Mouse (Mus musculus): ENCODE measurements at regions not wholly inside any gene's neighbourhood (a gene's known extent, or its start where the extent isn't known, plus 50 kb on each side); places are given as distances from the start of the nearest gene placed in this dataset.
"Not testable (repeated sequence)": the region's sequence is repeated elsewhere in the genome, so short reads cannot be mapped to it uniquely, and the experiment has no call there.

DNA sequence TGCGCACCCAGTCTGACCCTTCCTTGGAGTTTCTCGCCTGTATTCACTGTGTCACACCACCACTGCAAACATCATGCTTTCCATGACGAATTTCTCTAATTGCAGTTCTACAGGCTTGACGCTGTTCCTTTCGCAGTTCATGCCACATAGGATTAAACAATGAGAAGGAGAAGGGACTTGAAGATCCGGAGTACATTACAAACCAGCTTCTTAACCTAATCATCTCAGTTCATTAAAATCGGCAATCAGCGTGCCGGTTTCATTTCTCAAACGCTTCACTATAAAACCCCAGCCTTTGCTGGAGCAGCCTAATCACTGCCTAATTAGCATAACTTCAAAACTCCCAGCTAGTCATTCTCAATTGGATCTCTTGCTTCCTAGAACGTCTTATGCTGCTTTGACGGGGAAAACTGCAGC lies 196.5 kb upstream of the Slc7a11 start:
- 83% methylated on average over 12 of the region's 12 CpGs for WGBS
- Histone ChIP-seq H3K4me3 (no peak overlapping the region), H3K9me3 (replicated peaks) (no peaks in the 10 kb centered on the region), H3K4me2 (no peak overlapping the region), H3K27ac (no peak overlapping the region), H3K4me1 (replicated peaks) (no peaks in the 10 kb centered on the region), H3K27me3 (no peaks in the 10 kb centered on the region), H3K9ac (no peak overlapping the region), H3K36me3 (no peaks in the 10 kb centered on the region)
- ATAC-seq (replicated peaks; ENCODE audit: insufficient number of reproducible peaks, insufficient read depth, low FRiP score, low read depth): no peak

DNA sequence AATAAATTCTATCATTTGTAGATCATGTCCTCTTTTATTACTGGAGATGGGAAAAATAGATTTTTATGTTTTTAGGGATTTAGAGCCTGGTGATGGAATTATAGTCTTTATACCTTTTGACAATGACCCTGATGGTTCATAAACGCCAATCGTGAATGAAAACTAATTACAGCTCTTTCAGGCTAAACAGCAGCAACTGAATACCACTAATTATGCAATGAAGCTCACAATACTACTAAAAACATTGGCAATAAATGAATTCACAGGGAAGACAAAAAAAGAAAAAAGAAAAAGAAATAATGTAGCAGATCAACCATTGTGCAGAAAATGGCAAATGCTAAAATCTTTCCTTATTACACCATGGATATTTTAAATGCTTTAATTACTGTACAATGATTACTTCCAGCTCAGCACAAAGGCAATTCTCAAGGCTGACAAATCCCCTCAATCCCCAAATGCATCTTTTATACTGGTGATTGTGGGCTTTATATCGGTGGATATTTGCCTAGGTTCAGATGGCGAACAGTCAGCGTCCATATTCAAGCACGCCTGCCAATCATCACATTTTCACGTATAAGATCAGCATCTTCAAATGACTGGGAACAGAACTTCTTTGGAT lies 191.2 kb upstream of the Slc7a11 start:
- H3K4me2 ChIP-seq: no peak overlapping the region
- no peaks in the 10 kb centered on the region for H3K4me1 ChIP-seq (replicated peaks)
- H3K27me3 ChIP-seq: no peaks in the 10 kb centered on the region
- no peak overlapping the region for H3K27ac ChIP-seq
- ATAC-seq (replicated peaks; ENCODE audit: insufficient number of reproducible peaks, insufficient read depth, low FRiP score, low read depth): no peak
- H3K4me3 ChIP-seq: no peak overlapping the region
- H3K36me3 ChIP-seq: no peaks in the 10 kb centered on the region
- WGBS: 87% methylated on average over 7 of the region's 7 CpGs
- H3K9ac ChIP-seq: no peak overlapping the region
- no peaks in the 10 kb centered on the region for H3K9me3 ChIP-seq (replicated peaks)

DNA sequence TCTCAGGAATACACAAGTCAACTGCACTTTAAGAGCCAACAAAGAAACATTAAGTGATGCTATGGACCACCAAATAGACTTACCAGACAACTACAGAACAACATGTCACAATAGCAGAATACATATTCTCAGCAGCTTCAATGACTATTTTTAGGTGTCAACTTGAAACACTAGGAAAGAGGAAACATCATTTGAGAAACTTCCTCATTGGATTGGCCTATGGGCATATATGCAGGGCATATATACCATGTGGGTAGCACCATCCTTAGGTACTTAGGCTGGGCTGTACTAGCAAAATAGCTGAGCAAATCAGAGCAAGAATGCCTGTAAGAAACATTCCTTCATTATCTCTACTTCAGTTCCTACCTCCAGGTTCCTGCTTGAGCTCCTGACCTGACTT lies 187.9 kb upstream of the Slc7a11 start:
- ATAC-seq (replicated peaks; ENCODE audit: insufficient number of reproducible peaks, insufficient read depth, low FRiP score, low read depth): no peak

DNA sequence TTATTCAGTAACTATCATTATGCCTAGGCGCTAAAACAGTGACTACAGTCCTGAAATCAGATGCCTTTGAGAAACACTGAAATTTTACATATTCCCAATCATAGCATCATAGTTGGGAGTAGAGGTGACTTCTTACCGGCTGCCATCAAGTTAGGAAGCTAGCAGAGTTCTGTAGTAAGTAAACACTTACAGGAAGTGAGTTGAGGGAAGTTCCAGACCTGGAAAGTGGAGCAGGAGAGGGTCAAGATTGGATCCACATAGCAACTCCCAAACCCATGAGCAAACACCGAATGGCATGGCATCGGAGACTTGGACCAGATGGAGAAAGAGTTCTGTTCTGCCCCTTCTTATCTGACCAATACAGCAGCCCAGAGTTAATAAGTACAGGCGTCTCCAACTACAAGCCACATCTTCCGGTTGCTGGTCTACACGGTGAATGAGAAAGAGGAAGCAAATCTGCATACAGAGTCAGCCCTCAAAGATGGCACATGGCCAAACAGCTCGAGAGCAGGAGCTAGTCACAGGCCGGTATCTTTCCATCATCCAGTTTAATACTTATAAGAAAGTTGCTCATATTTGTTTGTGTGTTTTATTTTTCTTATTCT lies 184.8 kb upstream of the Slc7a11 start:
- Histone ChIP-seq H3K4me3 (no peak overlapping the region), H3K27ac (no peak overlapping the region), H3K27me3 (no peaks in the 10 kb centered on the region), H3K9ac (no peak overlapping the region), H3K36me3 (no peaks in the 10 kb centered on the region), H3K4me1 (replicated peaks) (no peaks in the 10 kb centered on the region), H3K4me2 (no peak overlapping the region), H3K9me3 (replicated peaks) (no peaks in the 10 kb centered on the region)
- ATAC-seq (replicated peaks; ENCODE audit: insufficient number of reproducible peaks, insufficient read depth, low FRiP score, low read depth): no peak
- 75% methylated on average over 9 of the region's 9 CpGs for WGBS

More for the DNA sequence above, 187.9 kb upstream of the Slc7a11 start:
- no peak overlapping the region for H3K9ac ChIP-seq
- H3K36me3 ChIP-seq: no peaks in the 10 kb centered on the region
- H3K4me3 ChIP-seq: no peak overlapping the region
- no peak overlapping the region for H3K4me2 ChIP-seq
- no peaks in the 10 kb centered on the region for H3K4me1 ChIP-seq (replicated peaks)
- H3K27me3 ChIP-seq: no peaks in the 10 kb centered on the region
- no peaks in the 10 kb centered on the region for H3K9me3 ChIP-seq (replicated peaks)
- H3K27ac ChIP-seq: no peak overlapping the region

DNA sequence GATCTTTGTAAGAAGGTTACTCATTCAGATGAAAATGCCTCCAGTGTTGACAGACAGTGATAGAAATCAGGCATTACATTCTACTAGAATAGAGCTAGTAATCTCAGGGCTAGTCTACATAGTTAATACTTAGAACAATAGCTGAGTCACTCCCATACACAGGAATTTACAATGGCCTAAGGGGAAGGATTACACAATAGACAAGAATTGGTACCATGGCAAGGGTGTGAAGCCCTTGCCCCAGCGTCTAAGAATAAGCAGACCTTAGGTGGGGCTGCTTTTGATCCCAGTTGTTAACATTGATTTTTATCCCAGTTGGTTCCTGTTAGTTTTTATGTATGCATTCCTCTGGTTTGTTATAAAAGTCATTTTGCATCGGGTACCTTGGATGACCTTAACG lies 177.8 kb upstream of the Slc7a11 start:
- H3K36me3 ChIP-seq; H3K4me3 ChIP-seq; H3K4me2 ChIP-seq; H3K27ac ChIP-seq; H3K27me3 ChIP-seq; H3K4me1 ChIP-seq (replicated peaks); ATAC-seq (replicated peaks; ENCODE audit: insufficient number of reproducible peaks, insufficient read depth, low FRiP score, low read depth); H3K9me3 ChIP-seq (replicated peaks); H3K9ac ChIP-seq: not testable (repeated sequence)
- 74% methylated on average over 3 of the region's 3 CpGs for WGBS

DNA sequence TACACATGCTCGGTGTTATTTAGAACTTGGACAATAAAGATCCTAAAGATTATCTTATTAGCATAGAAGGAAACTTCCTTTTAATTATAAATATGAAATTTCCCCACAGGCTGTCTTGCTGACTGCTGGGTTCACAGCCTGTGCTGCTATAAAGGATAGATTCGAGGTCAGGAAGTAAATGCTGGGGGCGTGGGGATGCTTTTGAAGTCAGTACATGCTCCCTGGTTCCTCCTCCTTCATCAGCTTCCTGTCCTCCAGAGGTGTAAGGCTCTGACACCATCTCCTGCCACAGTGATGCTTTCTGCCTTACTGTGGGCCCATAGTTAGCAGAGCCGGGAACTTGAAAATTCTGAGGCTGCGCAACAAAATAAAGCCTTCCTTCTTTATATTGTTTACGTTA lies 175.6 kb upstream of the Slc7a11 start:
- Histone ChIP-seq H3K27ac (no peak overlapping the region), H3K4me2 (no peak overlapping the region), H3K9me3 (replicated peaks) (no peaks in the 10 kb centered on the region), H3K4me1 (replicated peaks) (no peaks in the 10 kb centered on the region), H3K36me3 (no peaks in the 10 kb centered on the region), H3K4me3 (no peak overlapping the region), H3K9ac (no peak overlapping the region), H3K27me3 (no peaks in the 10 kb centered on the region)
- WGBS: 73% methylated on average over 6 of the region's 6 CpGs
- ATAC-seq (replicated peaks; ENCODE audit: insufficient number of reproducible peaks, insufficient read depth, low FRiP score, low read depth): no peak

DNA sequence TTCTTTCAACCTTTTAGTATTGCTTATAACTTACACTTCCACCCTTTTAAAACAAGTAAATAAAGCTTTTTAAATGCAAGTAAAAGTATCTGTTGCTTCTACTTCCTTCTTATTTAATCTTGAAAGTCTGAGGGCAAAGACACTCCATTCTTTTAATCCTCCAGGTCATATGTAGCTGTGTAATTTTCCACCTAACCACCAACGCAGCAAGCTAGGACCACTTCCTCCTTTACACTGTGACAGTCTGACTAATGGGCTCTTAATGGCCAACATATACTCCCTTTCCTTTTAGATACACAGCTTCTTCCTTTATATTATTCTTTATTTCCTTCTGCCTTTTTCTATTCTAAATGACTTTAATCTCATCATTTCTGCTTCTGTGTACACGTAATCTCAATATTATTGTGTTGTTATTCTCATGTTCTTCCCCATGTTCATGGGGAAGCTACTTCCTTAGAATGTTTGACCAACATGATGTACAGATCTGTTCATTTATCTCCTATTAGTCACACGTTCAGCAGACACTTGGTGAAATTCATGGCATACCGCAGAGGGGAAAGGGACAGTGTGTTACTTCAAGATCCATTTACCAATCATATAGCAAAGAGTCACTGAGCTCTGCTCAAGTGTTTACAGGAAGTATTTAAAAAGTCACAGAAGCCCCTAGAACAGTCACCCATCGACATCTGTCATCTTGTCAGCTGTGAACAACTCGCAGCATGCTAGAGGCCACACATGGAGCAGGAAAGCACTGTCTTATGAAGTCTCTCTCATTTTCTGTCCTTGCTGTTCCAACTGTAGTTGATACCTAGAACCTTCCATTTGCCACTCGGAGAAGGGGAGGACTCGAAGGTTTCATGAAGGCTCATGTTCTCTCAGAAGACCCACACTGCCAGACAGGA lies 172.2 kb upstream of the Slc7a11 start:
- no peak overlapping the region for H3K27ac ChIP-seq
- H3K4me2 ChIP-seq: no peak overlapping the region
- WGBS: 55% methylated on average over 8 of the region's 8 CpGs
- ATAC-seq (replicated peaks; ENCODE audit: insufficient number of reproducible peaks, insufficient read depth, low FRiP score, low read depth): no peak
- H3K36me3 ChIP-seq: no peaks in the 10 kb centered on the region
- no peak overlapping the region for H3K9ac ChIP-seq
- H3K4me1 ChIP-seq (replicated peaks): no peaks in the 10 kb centered on the region
- no peaks in the 10 kb centered on the region for H3K27me3 ChIP-seq
- H3K4me3 ChIP-seq: no peak overlapping the region
- H3K9me3 ChIP-seq (replicated peaks): no peaks in the 10 kb centered on the region

DNA sequence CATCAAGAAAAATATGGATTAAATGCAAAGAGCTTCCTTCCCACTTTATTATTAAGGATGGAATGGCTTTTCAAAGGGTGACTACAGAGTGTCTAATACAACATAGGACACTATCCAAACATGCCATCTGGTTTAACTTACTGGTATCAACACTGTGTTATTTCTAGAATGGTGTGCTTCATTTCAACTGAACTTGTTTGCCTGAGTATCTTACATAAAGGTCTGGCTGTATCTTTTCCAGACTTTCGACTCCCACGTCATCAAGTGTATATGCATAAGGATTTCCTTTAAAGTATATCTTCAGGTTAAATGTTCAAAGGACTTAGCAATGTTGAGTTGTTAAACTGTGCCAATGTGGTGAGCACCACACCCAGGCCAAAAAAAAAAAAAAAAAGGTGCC lies 169.6 kb upstream of the Slc7a11 start:
- WGBS: 76% methylated on average over 2 of the region's 2 CpGs
- H3K9ac ChIP-seq: no peak overlapping the region
- H3K4me2 ChIP-seq: no peak overlapping the region
- no peak overlapping the region for H3K4me3 ChIP-seq
- H3K9me3 ChIP-seq (replicated peaks): no peaks in the 10 kb centered on the region
- H3K27me3 ChIP-seq: no peaks in the 10 kb centered on the region
- H3K36me3 ChIP-seq: no peaks in the 10 kb centered on the region
- ATAC-seq (replicated peaks; ENCODE audit: insufficient number of reproducible peaks, insufficient read depth, low FRiP score, low read depth): no peak
- H3K27ac ChIP-seq: no peak overlapping the region
- no peaks in the 10 kb centered on the region for H3K4me1 ChIP-seq (replicated peaks)

DNA sequence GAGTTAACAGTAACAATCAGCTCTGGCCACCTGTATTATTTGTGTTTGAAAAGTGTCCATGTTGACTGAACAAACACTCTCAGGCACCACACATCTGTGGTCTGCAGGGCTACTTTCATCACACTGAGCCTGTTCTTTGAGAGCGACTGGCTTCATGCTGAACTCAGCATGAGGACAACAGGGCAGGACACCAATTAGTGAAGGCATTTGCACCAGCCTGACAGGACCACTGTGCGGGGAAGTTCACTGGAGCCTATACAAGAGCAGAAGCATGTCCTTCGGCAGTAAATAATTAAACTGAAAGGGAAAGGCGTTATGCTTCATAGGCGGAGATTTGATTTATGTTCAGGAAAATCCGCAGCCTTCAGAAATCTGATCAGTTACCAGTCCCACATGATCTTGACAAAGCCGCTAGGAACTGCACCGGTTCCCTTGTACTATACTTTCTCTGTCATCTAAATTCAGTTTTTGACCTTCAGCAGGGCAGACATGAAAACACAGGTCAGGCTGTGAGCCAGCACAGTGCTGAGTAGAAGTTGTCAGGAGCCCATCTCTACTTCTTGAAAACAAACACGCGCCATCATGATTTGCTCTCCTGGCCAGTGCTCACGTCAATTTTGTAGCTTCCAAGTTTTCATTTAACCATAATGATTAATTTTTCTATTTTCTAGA lies 166.1 kb upstream of the Slc7a11 start:
- H3K36me3 ChIP-seq: no peaks in the 10 kb centered on the region
- H3K4me2 ChIP-seq: no peak overlapping the region
- no peak for ATAC-seq (replicated peaks; ENCODE audit: insufficient number of reproducible peaks, insufficient read depth, low FRiP score, low read depth)
- 62% methylated on average over 11 of the region's 11 CpGs for WGBS
- no peak overlapping the region for H3K4me3 ChIP-seq
- H3K27me3 ChIP-seq: no peaks in the 10 kb centered on the region
- no peaks in the 10 kb centered on the region for H3K4me1 ChIP-seq (replicated peaks)
- H3K27ac ChIP-seq: no peak overlapping the region
- H3K9me3 ChIP-seq (replicated peaks): no peaks in the 10 kb centered on the region
- no peak overlapping the region for H3K9ac ChIP-seq

DNA sequence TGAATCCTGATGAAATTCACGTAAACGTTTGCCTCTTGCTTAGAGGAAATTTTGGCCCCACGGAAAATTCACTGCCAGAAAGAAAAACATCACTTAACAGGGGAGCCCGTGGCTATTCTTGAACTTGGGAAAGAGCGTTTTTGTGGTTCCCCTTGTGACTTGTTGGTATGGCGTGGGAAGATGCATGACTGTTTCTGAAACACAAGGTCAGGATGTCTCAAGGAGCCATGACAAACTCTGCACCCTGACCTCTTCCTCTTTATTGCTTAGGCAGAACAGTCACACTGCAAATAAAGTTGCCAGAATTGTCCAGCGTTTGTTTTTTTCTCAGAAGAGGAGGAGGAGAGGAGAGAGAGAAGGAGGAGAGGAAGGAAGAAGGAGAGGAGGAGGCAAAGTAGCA lies 164.3 kb upstream of the Slc7a11 start:
- 54% methylated on average over 7 of the region's 7 CpGs for WGBS
- Histone ChIP-seq H3K4me1 (replicated peaks) (no peaks in the 10 kb centered on the region), H3K36me3 (no peaks in the 10 kb centered on the region), H3K27ac (no peak overlapping the region), H3K27me3 (no peaks in the 10 kb centered on the region), H3K9ac (no peak overlapping the region), H3K4me3 (no peak overlapping the region), H3K4me2 (no peak overlapping the region), H3K9me3 (replicated peaks) (no peaks in the 10 kb centered on the region)
- ATAC-seq (replicated peaks; ENCODE audit: insufficient number of reproducible peaks, insufficient read depth, low FRiP score, low read depth): no peak

DNA sequence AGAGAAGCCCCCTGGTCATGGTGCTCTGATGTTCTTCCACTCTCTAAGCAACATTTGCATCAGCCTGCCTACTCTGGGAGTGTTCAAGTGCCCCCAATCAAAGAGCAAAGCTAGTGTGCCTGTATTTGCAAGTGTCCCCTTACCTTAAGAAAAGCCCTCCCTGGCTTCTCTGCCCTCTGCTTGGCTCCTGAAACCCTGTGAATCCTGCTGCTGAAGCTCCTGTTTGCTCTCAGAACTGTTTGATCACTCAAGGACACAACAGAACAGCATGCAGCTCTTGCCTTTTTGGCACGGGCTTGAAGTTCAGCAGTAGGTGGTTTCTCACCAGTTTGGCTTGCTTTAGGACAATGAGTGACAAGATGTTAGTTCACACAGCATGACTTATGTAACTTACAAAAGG lies 163.6 kb upstream of the Slc7a11 start:
- Histone ChIP-seq H3K36me3 (no peaks in the 10 kb centered on the region), H3K4me3 (no peak overlapping the region), H3K27ac (no peak overlapping the region), H3K4me2 (no peak overlapping the region), H3K27me3 (no peaks in the 10 kb centered on the region), H3K9me3 (replicated peaks) (no peaks in the 10 kb centered on the region), H3K9ac (no peak overlapping the region), H3K4me1 (replicated peaks) (no peaks in the 10 kb centered on the region)
- WGBS: 25% methylated on average over 1 of the region's 1 CpGs
- no peak for ATAC-seq (replicated peaks; ENCODE audit: insufficient number of reproducible peaks, insufficient read depth, low FRiP score, low read depth)
